In the genomic region with DNA sequence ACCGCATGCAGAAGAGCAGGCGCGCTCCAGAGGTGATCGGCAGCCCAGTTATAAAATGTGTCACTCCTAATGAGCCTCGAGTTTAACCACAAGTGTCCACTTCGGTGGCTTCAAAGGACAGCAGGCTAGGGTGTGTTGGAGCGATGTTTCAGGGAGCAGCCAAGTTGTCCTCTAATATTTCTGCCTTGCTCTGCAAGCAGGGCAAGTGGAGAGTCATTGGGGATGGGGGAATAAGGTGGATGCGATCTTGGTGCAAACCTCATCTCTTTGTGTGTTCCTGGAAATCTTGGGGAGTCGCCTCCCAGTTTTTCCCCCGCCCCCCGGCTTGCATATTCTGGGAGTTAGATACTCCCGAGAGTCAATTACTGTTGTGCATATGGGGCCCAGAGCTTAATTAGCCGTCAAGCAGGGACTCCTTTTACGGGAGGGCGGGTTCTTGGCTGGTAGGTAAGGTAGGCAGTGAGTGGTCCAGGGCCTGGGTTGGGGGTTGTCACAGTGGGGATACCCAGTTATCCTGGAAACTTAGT, we compare ENCODE assay signal across 8 mouse cellular contexts. TPM values are rescaled to one million over a fixed set of nuclear protein-coding genes. Genes with fewer than 3 reads are reported as not detected.
DNase-seq lines count a peak whose midpoint lies in the region; ATAC-seq and TF ChIP-seq lines count a peak whose summit lies in the region.

No protein-coding gene starts in this region.

- H3K36me3 ChIP-seq in kidney, embryonic 14.5 days (ENCODE audit: control insufficient read depth, insufficient read depth, low read length), result no peaks in the 10 kb centered on the region
- H3K36me3 ChIP-seq in G1E (replicated peaks), result peaks cover 38% of the 10 kb centered on the region
- H3K36me3 ChIP-seq in embryonic facial prominence, embryonic 13.5 days, result no peaks in the 10 kb centered on the region
- no peaks in the 10 kb centered on the region for H3K36me3 ChIP-seq in intestine, embryonic 15.5 days

- no peak for ATAC-seq in kidney, embryonic 14.5 days (ENCODE audit: low FRiP score, low TSS enrichment)
- ATAC-seq in G1E (ENCODE audit: extremely low read depth, insufficient number of reproducible peaks, low FRiP score, poor library complexity, severe bottlenecking), result no peak
- no peak for ATAC-seq in embryonic facial prominence, embryonic 13.5 days (ENCODE audit: insufficient number of reproducible peaks, insufficient read depth, low FRiP score, low TSS enrichment, low read depth)
- no peak for ATAC-seq in intestine, embryonic 15.5 days

- peak overlapping the region; percentile 96 for H3K9ac ChIP-seq in kidney, embryonic 14.5 days (ENCODE audit: low read depth, low read length)
- H3K9ac ChIP-seq in embryonic facial prominence, embryonic 13.5 days, result peak overlapping the region; percentile 92
- H3K9ac ChIP-seq in intestine, embryonic 15.5 days, result peak overlapping the region; percentile 88

- under 1% methylated on average over 15 of the region's 15 CpGs for WGBS in kidney, embryonic 14.5 days
- WGBS in embryonic facial prominence, embryonic 13.5 days, result 1% methylated on average over 15 of the region's 15 CpGs
- under 1% methylated on average over 15 of the region's 15 CpGs for WGBS in intestine, embryonic 15.5 days

- H3K4me3 ChIP-seq in kidney, embryonic 14.5 days (ENCODE audit: low read length), result peak overlapping the region; percentile 70
- peak overlapping the region; percentile 82 for H3K4me3 ChIP-seq in G1E (ENCODE audit: low read depth, low read length)
- H3K4me3 ChIP-seq in embryonic facial prominence, embryonic 13.5 days, result peak overlapping the region; percentile 80
- peak overlapping the region; percentile 81 for H3K4me3 ChIP-seq in intestine, embryonic 15.5 days (replicated peaks)

- H3K9me3 ChIP-seq in kidney, embryonic 14.5 days (ENCODE audit: control insufficient read depth, low read length), result no peaks in the 10 kb centered on the region
- no peaks in the 10 kb centered on the region for H3K9me3 ChIP-seq in G1E (replicated peaks)
- no peaks in the 10 kb centered on the region for H3K9me3 ChIP-seq in embryonic facial prominence, embryonic 13.5 days
- no peaks in the 10 kb centered on the region for H3K9me3 ChIP-seq in intestine, embryonic 15.5 days

- DNase-seq in kidney, postnatal 10 days, result no peak
- DNase-seq in G1E (ENCODE audit: low spot score), result no peak
- peak; percentile 49 for DNase-seq in naive thymus-derived CD4-positive, alpha-beta T cell, adult 2 months (ENCODE audit: low read depth)
- DNase-seq in ovary, postnatal 10 days (ENCODE audit: low spot score), result no peak
- DNase-seq in urinary bladder, postnatal 4 days (ENCODE audit: low spot score in 2 of 2), result no peak

- H3K4me1 ChIP-seq in kidney, embryonic 14.5 days (ENCODE audit: control insufficient read depth, insufficient read depth, low read length), result peaks cover 15% of the 10 kb centered on the region
- H3K4me1 ChIP-seq in G1E (ENCODE audit: insufficient read depth, low read depth, low read length), result peaks cover 57% of the 10 kb centered on the region
- H3K4me1 ChIP-seq in embryonic facial prominence, embryonic 13.5 days, result peaks cover 26% of the 10 kb centered on the region
- peaks cover 36% of the 10 kb centered on the region for H3K4me1 ChIP-seq in intestine, embryonic 15.5 days (replicated peaks)

- peak overlapping the region; percentile 81; the same call in 1 of the 2 replicates for H3K27ac ChIP-seq in kidney, embryonic 14.5 days (ENCODE audit: low read depth, low read length)
- peak overlapping the region; percentile 85 for H3K27ac ChIP-seq in embryonic facial prominence, embryonic 13.5 days
- H3K27ac ChIP-seq in intestine, embryonic 15.5 days, result peak overlapping the region; percentile 83

- H3K27me3 ChIP-seq in kidney, embryonic 14.5 days (ENCODE audit: control insufficient read depth, insufficient read depth, low read length), result no peaks in the 10 kb centered on the region
- peaks cover 8% of the 10 kb centered on the region for H3K27me3 ChIP-seq in G1E (ENCODE audit: insufficient read depth, low read length)
- no peaks in the 10 kb centered on the region for H3K27me3 ChIP-seq in embryonic facial prominence, embryonic 13.5 days
- H3K27me3 ChIP-seq in intestine, embryonic 15.5 days (replicated peaks), result no peaks in the 10 kb centered on the region

- no peak for TF ChIP-seq CTCF in G1E (IDR thresholded peaks at IDR 0.05; ENCODE audit: low read depth, low read length)

- H3K4me2 ChIP-seq in kidney, embryonic 14.5 days (replicated peaks; ENCODE audit: low read depth, low read length), result peak overlapping the region; percentile 77
- H3K4me2 ChIP-seq in embryonic facial prominence, embryonic 13.5 days, result peak overlapping the region; percentile 79
- peak overlapping the region; percentile 84 for H3K4me2 ChIP-seq in intestine, embryonic 15.5 days (replicated peaks)

RNA-seq across cellular contexts. Expression of a gene that starts 0.8 kb away (rescaled TPM):
- 11.2 and 16.6 TPM in 2 replicates for polyA plus RNA-seq in kidney, embryonic 14.5 days (2014; fragmentation: Nextera tagmentation; extraction: Ambion mirVana)
- 42.0 and 42.8 TPM in 2 replicates for total RNA-seq in G1E (2014; fragmentation: Nextera tagmentation)
- 24.3 and 25.4 TPM in 2 replicates for total RNA-seq in G1E (2017)
- polyA plus RNA-seq in G1E (2012), result 37.2 and 43.3 TPM in 2 replicates
- 14.4 and 15.0 TPM in 2 replicates for polyA plus RNA-seq in embryonic facial prominence, embryonic 13.5 days (2015; fragmentation: Nextera tagmentation; extraction: Ambion mirVana)
- 11.8 and 12.3 TPM in 2 replicates for polyA plus RNA-seq in intestine, embryonic 15.5 days (2015; fragmentation: Nextera tagmentation; extraction: Ambion mirVana)
